Mouse (Mus musculus): ENCODE data around the gene Rmi2. TPM values are rescaled to one million over a fixed set of nuclear protein-coding genes. Genes with fewer than 3 reads are reported as not detected.

Gene Rmi2
- total RNA-seq, 2 experiments from 2014 or later, result 0.18 to 0.25 TPM

GRCm38 (mm10) chr16:10859726-10860245 lies 24.9 kb downstream of the Rmi2 start:
- intact Hi-C loops (cut with DNase I), result no loop called here
- DNase-seq (ENCODE audit: low spot score in 2 of 2), result no peak

DNA sequence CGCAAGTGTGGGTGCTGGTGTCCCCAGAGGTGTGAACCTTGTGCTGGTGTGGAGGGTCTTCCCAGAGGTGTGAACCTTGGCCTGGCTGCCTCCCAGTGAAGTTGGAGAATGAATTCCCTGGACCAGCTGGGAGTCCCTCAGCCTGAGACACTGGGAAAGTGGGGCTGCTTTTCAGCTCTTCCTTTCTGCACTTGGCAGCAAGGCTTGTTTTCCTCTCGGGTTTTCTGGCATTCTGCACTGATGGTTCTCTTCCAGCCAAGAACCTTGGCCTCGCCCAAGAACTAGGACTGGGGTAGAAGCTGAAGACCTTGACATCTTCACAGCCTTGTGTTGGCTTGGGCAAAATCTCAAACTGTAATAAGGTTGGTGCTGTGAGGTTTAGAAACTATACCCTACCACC lies 26.5 kb downstream of the Rmi2 start:
- intact Hi-C loops (cut with DNase I), result no loop called here
- no peak for DNase-seq (ENCODE audit: low spot score in 2 of 2)

- intact Hi-C loops (cut with DNase I), result no loop called here
- DNase-seq (ENCODE audit: low spot score in 2 of 2), result no peak
These were observed 30.2 kb downstream of the Rmi2 start for GRCm38 (mm10) chr16:10864833-10865591.

DNA sequence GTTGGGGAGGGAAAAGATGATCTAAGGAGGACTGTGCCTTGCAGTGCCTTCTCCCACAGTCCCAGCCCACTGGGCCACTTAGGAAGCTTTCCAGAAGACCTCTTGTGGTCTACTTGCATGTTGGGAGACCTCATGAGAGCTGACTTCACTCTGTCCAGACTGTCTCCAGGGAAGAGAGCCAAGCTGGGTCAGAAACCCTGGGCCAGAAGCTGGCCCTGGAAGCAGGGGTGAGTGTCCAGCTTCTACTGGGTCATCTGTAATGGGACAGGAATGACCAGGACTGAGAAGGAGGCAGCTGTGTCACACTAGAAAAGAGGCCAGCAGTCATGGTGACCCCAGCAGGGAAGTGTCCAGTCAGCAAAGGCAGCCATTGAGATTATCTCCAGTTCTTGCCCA lies 30.7 kb downstream of the Rmi2 start:
- DNase-seq (ENCODE audit: low spot score in 2 of 2), result no peak
- intact Hi-C loops (cut with DNase I), result no loop called here

- intact Hi-C loops (cut with DNase I), result no loop called here
- no peak for DNase-seq (ENCODE audit: low spot score in 2 of 2)
These were observed 32.0 kb downstream of the Rmi2 start for GRCm38 (mm10) chr16:10866841-10867240.

DNA sequence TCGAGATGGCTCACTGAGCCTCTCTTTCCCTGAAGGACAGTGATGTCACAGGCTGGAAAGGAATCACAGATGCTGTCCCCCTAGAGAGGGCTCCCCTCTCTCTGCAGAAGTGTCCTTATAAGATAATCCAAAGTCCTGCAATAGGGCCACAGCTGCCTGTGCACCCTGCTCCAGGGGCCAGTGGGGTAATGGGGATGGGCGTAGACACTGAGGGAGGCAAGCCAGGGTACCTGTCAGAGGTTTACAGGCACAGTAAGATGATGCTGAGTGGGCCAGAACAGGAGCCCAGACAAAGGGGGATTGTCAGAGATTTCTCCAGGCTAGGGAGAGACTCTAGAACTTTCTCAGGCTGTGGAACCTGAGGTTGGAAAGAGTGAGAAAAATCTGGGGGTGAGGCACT lies 32.6 kb downstream of the Rmi2 start:
- DNase-seq (ENCODE audit: low spot score in 2 of 2), result no peak
- intact Hi-C loops (cut with DNase I), result no loop called here

- intact Hi-C loops (cut with DNase I), result loop anchor here (2.0 kb wide), 1 partner anchor 303 kb away; no protein-coding TSS in a partner anchor
- peak; percentile 29 to 44 for DNase-seq (ENCODE audit: low spot score in 2 of 2)
These were observed 33.1 kb downstream of the Rmi2 start for GRCm38 (mm10) chr16:10867904-10868440.

DNA sequence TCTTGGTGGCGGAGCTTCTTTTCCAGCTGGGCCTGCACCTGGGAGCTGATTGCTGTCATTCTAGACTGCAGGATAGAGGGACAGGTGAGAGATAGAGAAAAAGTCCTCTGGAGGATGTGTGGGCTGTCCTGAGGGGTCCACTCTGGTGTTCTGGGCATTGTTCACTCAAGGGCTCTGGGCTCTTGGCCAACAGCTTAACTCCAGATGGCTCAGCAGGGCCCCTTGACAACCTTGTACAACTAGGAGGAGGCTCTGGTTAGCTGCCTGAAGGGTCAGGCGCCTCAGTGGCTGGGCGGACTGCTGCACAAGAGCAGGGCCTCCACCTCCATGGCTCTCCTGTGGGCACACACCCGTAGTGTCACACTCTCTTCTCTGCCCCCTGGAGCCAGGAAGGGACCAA lies 36.1 kb downstream of the Rmi2 start:
- DNase-seq (ENCODE audit: low spot score in 2 of 2), result no peak
- intact Hi-C loops (cut with DNase I), result loop anchor here (2.0 to 10.0 kb wide), 4 partner anchors 236 to 544 kb away; partner anchors contain the start of gene Zc3h7a

GRCm38 (mm10) chr16:10872825-10873360 lies 38.0 kb downstream of the Rmi2 start:
- no peak for DNase-seq (ENCODE audit: low spot score in 2 of 2)
- intact Hi-C loops (cut with DNase I), result loop anchor here (1.0 to 10.0 kb wide), 4 partner anchors 161 to 542 kb away; partner anchors contain the start of gene Zc3h7a

DNA sequence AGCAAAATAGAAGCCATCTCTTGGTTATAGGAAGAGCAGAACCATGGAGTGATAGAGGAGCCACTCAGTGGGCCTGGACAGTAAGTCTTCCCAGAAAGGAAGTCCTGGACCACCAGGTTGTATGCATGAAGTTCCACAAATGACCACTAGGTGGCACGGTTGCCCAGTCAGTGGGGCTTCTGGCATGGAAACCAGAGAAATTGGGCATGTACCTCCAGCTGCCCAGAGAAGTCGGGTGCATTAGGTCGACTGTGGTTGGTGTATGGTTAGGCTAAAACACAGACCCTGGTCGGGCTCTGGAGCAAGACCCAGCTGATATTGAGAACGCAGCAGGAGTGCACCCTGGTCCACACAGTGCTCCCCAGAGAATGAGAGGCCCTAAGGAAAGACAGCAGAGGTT lies 38.8 kb downstream of the Rmi2 start:
- intact Hi-C loops (cut with DNase I), result loop anchor here (1.0 to 10.0 kb wide), 4 partner anchors 161 to 541 kb away; partner anchors contain the start of gene Zc3h7a
- peak; percentile 74 to 76 for DNase-seq (ENCODE audit: low spot score in 2 of 2)

DNA sequence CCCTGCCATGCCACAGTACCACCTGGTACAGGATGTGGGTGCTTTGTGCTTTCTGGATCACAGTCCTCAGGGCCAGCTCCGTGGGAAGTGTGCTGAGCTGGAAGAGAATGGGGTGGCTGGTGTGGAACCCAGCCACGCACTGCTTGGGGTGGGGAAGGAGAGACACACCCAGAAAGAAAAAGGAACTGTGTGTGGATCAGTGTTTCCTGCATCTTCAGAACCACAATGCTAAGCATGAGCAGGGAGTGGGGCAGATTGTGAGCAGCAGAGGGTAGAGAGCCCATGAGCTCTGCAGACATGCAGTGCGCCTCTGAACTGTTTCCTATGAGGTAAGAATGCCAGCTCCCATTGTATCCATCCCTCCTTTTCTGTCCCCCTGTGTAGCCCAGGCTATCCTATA lies 43.4 kb downstream of the Rmi2 start:
- DNase-seq (ENCODE audit: low spot score in 2 of 2), result no peak

DNA sequence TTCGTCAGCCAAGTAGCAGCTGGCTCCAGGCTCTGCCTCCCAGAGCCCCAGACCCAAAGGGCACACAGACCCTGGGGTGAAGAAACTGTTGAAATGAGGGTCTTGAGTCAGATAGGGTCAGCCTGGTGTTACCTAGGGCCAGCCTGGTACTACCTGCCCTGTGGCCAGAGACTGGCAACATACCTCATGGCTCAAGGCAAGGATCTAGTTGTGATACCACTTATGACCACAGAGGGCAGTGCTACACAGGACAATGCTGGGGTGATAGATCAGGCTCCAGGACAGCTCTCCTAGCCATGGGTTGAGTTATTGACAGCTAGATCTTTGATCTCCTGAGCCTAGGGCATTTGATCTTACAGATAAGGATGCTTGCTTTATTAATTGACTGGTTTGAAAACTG lies 44.6 kb downstream of the Rmi2 start:
- intact Hi-C loops (cut with DNase I), result loop anchor here (5.0 to 10.0 kb wide), 3 partner anchors 63 to 535 kb away; no protein-coding TSS in a partner anchor
- DNase-seq (ENCODE audit: low spot score in 2 of 2), result peak; percentile 27 to 50

More for the DNA sequence above, 43.4 kb downstream of the Rmi2 start:
- intact Hi-C loops (cut with DNase I), result loop anchor here (5.0 to 10.0 kb wide), 3 partner anchors 64 to 537 kb away; no protein-coding TSS in a partner anchor

- DNase-seq (ENCODE audit: low spot score in 2 of 2), result no peak
- intact Hi-C loops (cut with DNase I), result no loop called here
These were observed 46.5 kb downstream of the Rmi2 start for GRCm38 (mm10) chr16:10881231-10881962.

DNA sequence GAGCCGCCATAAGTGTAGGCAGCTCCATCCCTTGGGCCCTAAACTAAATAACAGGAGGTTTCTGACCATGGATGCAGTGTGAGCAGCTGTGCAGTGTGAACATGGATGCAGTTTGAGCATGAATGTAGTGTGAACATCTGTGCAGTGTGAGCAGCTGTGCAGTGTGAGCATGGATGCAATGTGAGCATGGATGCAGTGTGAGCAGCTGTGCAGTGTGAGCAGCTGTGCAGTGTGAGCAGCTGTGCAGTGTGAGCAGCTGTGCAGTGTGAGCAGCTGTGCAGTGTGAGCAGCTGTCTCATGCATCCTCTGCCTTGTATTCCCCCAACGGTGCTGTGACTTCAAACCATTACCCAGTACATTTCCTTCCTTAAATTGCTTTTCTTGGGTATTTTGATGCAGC lies 52.6 kb downstream of the Rmi2 start:
- no peak for DNase-seq (ENCODE audit: low spot score in 2 of 2)
- intact Hi-C loops (cut with DNase I), result no loop called here

DNA sequence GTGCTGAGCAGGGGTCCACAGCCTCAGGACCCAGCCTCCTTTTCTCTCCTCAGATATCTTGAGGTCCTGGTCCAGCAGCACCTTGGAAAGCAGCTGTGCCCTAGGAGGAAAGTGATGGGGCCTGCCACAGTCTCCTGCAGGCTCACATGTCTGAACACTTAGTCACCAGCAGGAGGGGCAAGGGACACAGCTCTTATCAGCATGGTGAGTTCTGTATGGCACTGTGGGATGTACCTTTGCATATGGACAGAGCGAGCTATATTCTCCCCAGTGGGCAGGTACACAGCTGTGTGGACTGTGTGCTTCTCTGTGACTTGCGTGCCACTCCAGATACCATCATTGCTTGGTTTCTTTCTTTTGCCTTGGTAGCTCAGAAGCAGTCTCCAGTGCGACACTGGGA lies 55.5 kb downstream of the Rmi2 start:
- intact Hi-C loops (cut with DNase I), result no loop called here
- DNase-seq (ENCODE audit: low spot score in 2 of 2), result no peak

DNA sequence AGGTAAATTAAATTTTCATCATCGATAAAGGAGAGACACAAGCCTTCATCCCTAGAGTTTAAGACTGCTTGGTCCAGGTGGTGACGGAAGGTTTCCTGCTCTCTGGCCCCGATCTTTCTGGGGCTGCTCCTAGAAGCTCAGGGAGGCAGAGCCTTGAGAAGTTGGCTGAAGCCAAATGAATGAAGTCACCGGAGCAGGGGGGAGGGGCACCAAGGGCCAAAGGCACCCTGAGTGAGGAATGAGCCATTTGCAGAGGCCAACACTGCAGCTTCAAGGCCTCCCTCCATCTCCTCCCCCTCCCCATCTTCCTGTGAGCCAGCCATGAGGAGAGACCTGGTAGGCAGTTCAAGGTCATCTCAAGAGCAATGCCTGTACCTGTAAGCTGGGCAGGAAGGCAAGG lies 58.3 kb downstream of the Rmi2 start:
- DNase-seq (ENCODE audit: low spot score in 2 of 2), result no peak
- intact Hi-C loops (cut with DNase I), result no loop called here

DNA sequence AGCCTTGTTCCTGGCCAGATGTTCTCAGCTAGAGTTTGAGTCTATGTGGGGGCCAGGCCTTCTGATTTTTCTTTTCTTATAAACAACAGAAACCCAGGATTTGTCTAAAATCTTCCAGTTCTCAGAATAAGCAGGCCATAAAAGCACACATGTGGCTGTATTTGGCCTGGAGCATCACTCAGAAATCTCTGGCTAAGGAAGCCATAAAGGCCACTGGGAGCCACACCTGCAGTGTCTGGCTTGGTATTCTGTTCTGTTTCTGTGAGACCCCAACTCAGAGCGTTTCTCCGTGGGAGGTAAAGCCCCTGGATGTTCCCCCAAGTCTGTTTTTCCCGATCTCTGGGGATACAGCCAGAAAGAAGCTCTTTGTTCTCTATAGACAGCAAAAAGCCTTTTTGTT lies 61.0 kb downstream of the Rmi2 start:
- intact Hi-C loops (cut with DNase I), result no loop called here
- no peak for DNase-seq (ENCODE audit: low spot score in 2 of 2)

- DNase-seq (ENCODE audit: low spot score in 2 of 2), result no peak
- intact Hi-C loops (cut with DNase I), result no loop called here
These were observed 62.5 kb downstream of the Rmi2 start for GRCm38 (mm10) chr16:10897372-10897771.

GRCm38 (mm10) chr16:10900736-10901135 lies 65.9 kb downstream of the Rmi2 start:
- no peak for DNase-seq (ENCODE audit: low spot score in 2 of 2)
- intact Hi-C loops (cut with DNase I), result loop anchor here (5.0 kb wide), 1 partner anchor 37 kb away; no protein-coding TSS in a partner anchor

- intact Hi-C loops (cut with DNase I), result loop anchor here (5.0 kb wide), 1 partner anchor 35 kb away; no protein-coding TSS in a partner anchor
- DNase-seq (ENCODE audit: low spot score in 2 of 2), result no peak
These were observed 67.1 kb downstream of the Rmi2 start for GRCm38 (mm10) chr16:10901956-10902355.

Data from left cerebral cortex, postnatal 36 days (tissue).